Mouse (Mus musculus) cerebellum, adult 8-10 months (tissue): ENCODE data around the gene Olfr1167.
"Not testable (repeated sequence)": the region's sequence is repeated elsewhere in the genome, so short reads cannot be mapped to it uniquely, and the experiment has no call there.

Experiments used
- DNase-seq: peaks from one replicate; pipeline ENCODE4 v3.0.0; 2022

Gene Olfr1167

DNA sequence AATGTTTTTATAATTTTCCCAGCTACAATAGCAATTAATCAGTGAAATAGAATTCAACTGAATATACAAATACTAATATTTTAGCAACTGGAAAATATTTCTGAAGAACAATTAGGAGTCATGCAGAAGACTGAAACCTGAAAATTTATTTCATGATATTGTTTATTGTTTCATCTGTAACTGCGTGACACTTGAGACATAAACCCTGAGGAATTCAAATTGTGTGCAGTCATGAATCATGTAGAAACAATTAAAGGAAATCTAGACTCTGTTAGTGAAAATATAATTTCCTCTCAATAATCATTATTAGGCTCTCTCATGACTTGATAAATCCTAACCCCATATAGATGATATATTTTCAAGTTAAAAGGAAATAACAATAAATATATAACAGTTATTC is at the start of gene Olfr1167:
Gene Olfr1167, minus strand, starts transcription at position 101 of the 400 bp plus-strand sequence.
- DNase-seq, result not testable (repeated sequence)

DNA sequence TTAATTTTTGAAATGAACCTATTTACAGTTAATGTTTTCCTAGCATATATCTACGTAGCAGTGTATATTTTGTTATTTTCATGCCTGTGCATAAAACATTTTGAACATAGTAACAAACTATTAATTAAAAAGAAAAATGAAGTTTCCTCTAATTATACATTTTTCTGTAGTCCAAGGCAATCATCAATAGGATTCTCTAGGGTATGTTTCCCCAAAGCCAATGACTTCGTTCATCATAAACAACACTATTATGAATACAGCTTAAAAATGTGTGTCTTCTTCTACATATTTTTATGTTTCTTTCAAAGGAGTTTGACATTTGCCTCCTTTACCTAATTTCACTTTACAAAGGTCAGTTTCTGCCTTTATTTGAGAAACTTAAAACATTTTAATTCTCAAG is 26.6 kb upstream of the Olfr1167 start, which contains the start of gene Olfr1168:
Gene Olfr1168, plus strand, starts transcription at position 301 of the 400 bp plus-strand sequence.
- no peak for DNase-seq

DNA sequence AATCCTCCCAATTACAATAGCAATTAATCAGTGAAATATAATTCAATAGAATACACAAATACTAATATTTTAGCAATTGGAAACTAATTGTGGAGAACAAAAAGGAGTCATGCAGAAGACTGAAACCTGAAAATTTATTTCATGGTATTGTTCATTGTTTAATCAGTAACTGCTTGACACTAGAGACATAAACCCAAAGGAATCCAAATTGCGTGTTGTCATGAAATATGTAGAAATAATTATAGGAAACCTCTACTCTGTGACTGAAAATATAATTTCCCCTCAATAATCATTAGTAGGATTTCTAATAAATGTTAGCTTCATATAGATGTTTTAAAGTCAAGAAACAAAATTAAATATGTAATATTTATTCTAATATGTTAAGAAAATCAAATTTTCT is 26.8 kb downstream of the Olfr1167 start, which contains the start of gene Olfr1166:
Gene Olfr1166, minus strand, starts transcription at position 101 of the 400 bp plus-strand sequence.
- DNase-seq, result no peak
